ENCODE assay signal across 10 mouse cellular contexts in genomic region chr2:167949808-167950207, GRCm38 (mm10). TPM values are rescaled to one million over a fixed set of nuclear protein-coding genes. Genes with fewer than 3 reads are reported as not detected.
A peak's percentile ranks its signal among the peaks of the same experiment; 100 is the strongest.
DNase-seq lines count a peak whose midpoint lies in the region; ATAC-seq and TF ChIP-seq lines count a peak whose summit lies in the region.
"Had no signal": no experiment of that assay in that cellular context is flagged by ENCODE, and none has a peak within 500 bp of the region (broad histone marks: within the 10 kb centered on the region; RNA-seq: fewer than 3 reads in every experiment).

No protein-coding gene starts in this region.

- no peak overlapping the region for H3K4me3 ChIP-seq in hindbrain, embryonic 14.5 days (replicated peaks; ENCODE audit: low read length)
- no peak overlapping the region for H3K4me3 ChIP-seq in hindbrain, postnatal 0 days (ENCODE audit: low read length)
- peak overlapping the region; percentile 85 for H3K4me3 ChIP-seq in megakaryocyte, embryonic 14.5 days (replicated peaks)
- H3K4me3 ChIP-seq in cortical plate, adult 2 months (ENCODE audit: insufficient read depth, low read length) = no peak overlapping the region
- H3K4me3 ChIP-seq in myocyte = no peak overlapping the region
- H3K4me3 ChIP-seq: embryonic facial prominence, embryonic 12.5 days had no signal

- no peak for ATAC-seq in hindbrain, embryonic 14.5 days (ENCODE audit: low FRiP score)
- no peak for ATAC-seq in hindbrain, postnatal 0 days
- ATAC-seq in megakaryocyte, adult 5-6 weeks (ENCODE audit: poor library complexity, severe bottlenecking) = no peak

- H3K9me3 ChIP-seq in hindbrain, embryonic 14.5 days (ENCODE audit: control insufficient read depth, low read length) = no peaks in the 10 kb centered on the region
- no peaks in the 10 kb centered on the region for H3K9me3 ChIP-seq in hindbrain, postnatal 0 days (ENCODE audit: low read length)
- H3K9me3 ChIP-seq in megakaryocyte, embryonic 14.5 days = no peaks in the 10 kb centered on the region
- H3K9me3 ChIP-seq: embryonic facial prominence, embryonic 12.5 days had no signal

- no peak overlapping the region for H3K9ac ChIP-seq in hindbrain, embryonic 14.5 days
- H3K9ac ChIP-seq in hindbrain, postnatal 0 days (replicated peaks; ENCODE audit: low read length) = no peak overlapping the region

- no peaks in the 10 kb centered on the region for H3K27me3 ChIP-seq in hindbrain, embryonic 14.5 days (ENCODE audit: control insufficient read depth, insufficient read depth, low read length)
- H3K27me3 ChIP-seq in hindbrain, postnatal 0 days (ENCODE audit: insufficient read depth, low read length) = no peaks in the 10 kb centered on the region
- no peaks in the 10 kb centered on the region for H3K27me3 ChIP-seq in megakaryocyte, embryonic 14.5 days (replicated peaks)
- H3K27me3 ChIP-seq in myocyte (ENCODE audit: control insufficient read depth, insufficient read depth, insufficient read length) = no peaks in the 10 kb centered on the region
- H3K27me3 ChIP-seq: embryonic facial prominence, embryonic 12.5 days had no signal

- H3K4me1 ChIP-seq in hindbrain, embryonic 14.5 days (replicated peaks; ENCODE audit: control insufficient read depth, insufficient read depth, low read length) = peaks cover 10% of the 10 kb centered on the region; the same call in 1 of the 2 replicates
- peaks cover 10% of the 10 kb centered on the region for H3K4me1 ChIP-seq in hindbrain, postnatal 0 days (ENCODE audit: insufficient read depth, low read length)
- peaks cover 100% of the 10 kb centered on the region for H3K4me1 ChIP-seq in megakaryocyte, embryonic 14.5 days
- peaks cover 18% of the 10 kb centered on the region for H3K4me1 ChIP-seq in cortical plate, adult 2 months (ENCODE audit: control insufficient read depth, insufficient read depth, low read length)

- intact Hi-C loops in left cerebral cortex, postnatal 10 days (cut with DNase I) = no loop called here

- DNase-seq in hindbrain, embryonic 14.5 days (ENCODE audit: low spot score) = no peak
- no peak for DNase-seq in hindbrain, postnatal 0 days (ENCODE audit: low spot score)
- DNase-seq in left cerebral cortex, postnatal 10 days (ENCODE audit: extremely low spot score in 1 of 2, low spot score in 2 of 2) = no peak
- DNase-seq in adrenal gland, postnatal 25 days = no peak
- DNase-seq: heart, postnatal 36 days had no signal

- no peak for TF ChIP-seq POLR2A in cortical plate, adult 2 months (IDR thresholded peaks at IDR 0.05; ENCODE audit: extremely low read depth, insufficient read depth, low read length)
- TF ChIP-seq POLR2A in myocyte (IDR thresholded peaks at IDR 0.05; ENCODE audit: insufficient read length, low read depth) = no peak

- 70% methylated on average over 2 of the region's 2 CpGs for WGBS in hindbrain, embryonic 14.5 days
- WGBS in hindbrain, postnatal 0 days = 68% methylated on average over 2 of the region's 2 CpGs

- no peaks in the 10 kb centered on the region for H3K36me3 ChIP-seq in hindbrain, embryonic 14.5 days (replicated peaks; ENCODE audit: control insufficient read depth, insufficient read depth)
- H3K36me3 ChIP-seq in hindbrain, postnatal 0 days (ENCODE audit: insufficient read depth, low read length) = no peaks in the 10 kb centered on the region
- H3K36me3 ChIP-seq in megakaryocyte, embryonic 14.5 days (replicated peaks; ENCODE audit: low read length) = peaks cover 81% of the 10 kb centered on the region
- no peaks in the 10 kb centered on the region for H3K36me3 ChIP-seq in myocyte (ENCODE audit: control insufficient read depth, insufficient read depth)
- H3K36me3 ChIP-seq: embryonic facial prominence, embryonic 12.5 days had no signal

- peaks cover 92% of the 10 kb centered on the region for H3K79me2 ChIP-seq in myocyte (ENCODE audit: control insufficient read depth, insufficient read depth)

- H3K27ac ChIP-seq in hindbrain, embryonic 14.5 days = 0 out of 2 replicates have a peak overlapping the region, but pooled peaks have one; percentile 14
- no peak overlapping the region for H3K27ac ChIP-seq in hindbrain, postnatal 0 days
- H3K27ac ChIP-seq in cortical plate, adult 2 months (ENCODE audit: insufficient read depth, low read length) = 0 out of 2 replicates have a peak overlapping the region, but pooled peaks have one; percentile 24

- no peak overlapping the region for H3ac ChIP-seq in myocyte (ENCODE audit: control insufficient read depth, insufficient read length)

- H3K4me2 ChIP-seq in hindbrain, embryonic 14.5 days (replicated peaks) = no peak overlapping the region
- no peak overlapping the region for H3K4me2 ChIP-seq in hindbrain, postnatal 0 days (ENCODE audit: low read depth, low read length)
- H3K4me2 ChIP-seq in myocyte (ENCODE audit: low read depth) = peak overlapping the region; percentile 62
- H3K4me2 ChIP-seq: embryonic facial prominence, embryonic 12.5 days had no signal

- no peak for TF ChIP-seq CTCF in hindbrain, postnatal 0 days (IDR thresholded peaks at IDR 0.05; ENCODE audit: low read depth)
- TF ChIP-seq CTCF in cortical plate, adult 2 months (IDR thresholded peaks at IDR 0.05; ENCODE audit: extremely low read depth, insufficient read depth, low read length) = no peak

TF ChIP-seq in myocyte, 11 proteins besides CTCF, POLR2A, EP300 and RAD21:
- TF ChIP-seq MYOG (IDR thresholded peaks at IDR 0.05; ENCODE audit: control insufficient read depth in 1 of 3, insufficient read depth in 1 of 3, insufficient read length in 2 of 3, low read depth in 2 of 3) (no peak), MYOD1 (IDR thresholded peaks at IDR 0.05; ENCODE audit: control insufficient read depth in 1 of 3, insufficient read length in 2 of 3, low read depth in 2 of 3) (no peak), POLR2AphosphoS2 (IDR thresholded peaks at IDR 0.05; ENCODE audit: insufficient read length, low read depth) (no peak), E2F4 (IDR thresholded peaks at IDR 0.05; ENCODE audit: insufficient read depth) (no peak), REST (IDR thresholded peaks at IDR 0.05; ENCODE audit: insufficient read depth, insufficient read length) (no peak), USF1 (IDR thresholded peaks at IDR 0.05; ENCODE audit: low read depth) (no peak), TCF3 (IDR thresholded peaks at IDR 0.05; ENCODE audit: insufficient read length, low read depth) (no peak), CEBPB (IDR thresholded peaks at IDR 0.05; ENCODE audit: insufficient read depth, poor library complexity, severe bottlenecking) (no peak)

RNA-seq across cellular contexts. Expression of gene Ptpn1, which starts 18.0 kb away (rescaled TPM):
- 62.3 and 69.3 TPM in 2 replicates for polyA plus RNA-seq in hindbrain, embryonic 14.5 days (2014; fragmentation: Nextera tagmentation; extraction: Ambion mirVana)
- total RNA-seq in hindbrain, postnatal 0 days (2014; rRNA removed) = 35.7 and 39.2 TPM in 2 replicates
- polyA plus RNA-seq in hindbrain, postnatal 0 days (2015; fragmentation: Nextera tagmentation; extraction: Ambion mirVana) = 60.0 and 60.1 TPM in 2 replicates
- polyA plus RNA-seq in megakaryocyte, embryonic 14.5 days (2012; ENCODE audit: insufficient read depth, low replicate concordance) = 120 and 139 TPM in 2 replicates
- total RNA-seq in megakaryocyte, adult 5-6 weeks (2015) = 49.1 and 54.8 TPM in 2 replicates
- 145 and 151 TPM in 2 replicates for total RNA-seq in megakaryocyte, adult 5-6 weeks (2017)
- polyA plus RNA-seq in cortical plate, adult 2 months (2012; rRNA removed) = 36.1 and 37.2 TPM in 2 replicates
- 45.0 TPM for polyA plus RNA-seq in myocyte (2012; fragmentation: generic; extraction: Trizol)
- total RNA-seq in left cerebral cortex, postnatal 10 days (2021) = 10 to 100 TPM; 54.8 to 65.3 TPM
- total RNA-seq in adrenal gland, postnatal 25 days (2021) = 37.0 and 53.1 TPM in 2 replicates
